Mouse (Mus musculus): ENCODE data around the gene 1300017J02Rik.

- TF ChIP-seq EP300 (IDR thresholded peaks at IDR 0.05; ENCODE audit: insufficient read depth, low read depth, low read length) (no peak), CTCF (IDR thresholded peaks at IDR 0.05; ENCODE audit: low read depth, low read length) (no peak)
These were observed 27.8 kb upstream of the 1300017J02Rik start for GRCm38 (mm10) chr9:103332663-103333062.

All from ES-Bruce4 (cell line).